Mouse (Mus musculus) right cerebral cortex, adult 2 months (tissue): ENCODE data around the gene Spred2.
A peak's percentile ranks its signal among the peaks of the same experiment; 100 is the strongest.
"Not testable (repeated sequence)": the region's sequence is repeated elsewhere in the genome, so short reads cannot be mapped to it uniquely, and the experiment has no call there.

Experiments
- DNase-seq, 2 experiments: peaks; one replicate each; pipeline ENCODE4 v3.0.0; 2021 to 2022; ENCODE audit warnings: low spot score in 2 of 2

The Spred2 gene

DNA sequence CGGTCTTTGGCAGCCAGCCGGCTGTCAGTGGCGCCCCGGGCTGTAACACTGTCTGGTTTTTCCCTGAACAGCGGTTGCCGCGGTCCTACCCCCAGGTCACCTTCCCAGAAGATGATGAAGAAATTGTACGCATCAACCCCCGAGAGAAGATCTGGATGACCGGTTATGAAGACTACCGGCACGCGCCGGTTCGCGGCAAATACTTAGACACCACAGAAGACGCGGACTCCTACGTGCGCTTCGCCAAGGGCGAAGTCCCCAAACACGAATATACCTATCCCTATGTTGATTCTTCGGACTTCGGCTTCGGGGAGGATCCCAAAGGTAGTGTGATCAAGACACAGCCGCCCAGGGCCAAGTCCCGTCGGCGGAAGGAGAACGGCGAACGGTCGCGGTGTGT is 96.5 kb downstream of the Spred2 start:
- DNase-seq, result no peak

DNA sequence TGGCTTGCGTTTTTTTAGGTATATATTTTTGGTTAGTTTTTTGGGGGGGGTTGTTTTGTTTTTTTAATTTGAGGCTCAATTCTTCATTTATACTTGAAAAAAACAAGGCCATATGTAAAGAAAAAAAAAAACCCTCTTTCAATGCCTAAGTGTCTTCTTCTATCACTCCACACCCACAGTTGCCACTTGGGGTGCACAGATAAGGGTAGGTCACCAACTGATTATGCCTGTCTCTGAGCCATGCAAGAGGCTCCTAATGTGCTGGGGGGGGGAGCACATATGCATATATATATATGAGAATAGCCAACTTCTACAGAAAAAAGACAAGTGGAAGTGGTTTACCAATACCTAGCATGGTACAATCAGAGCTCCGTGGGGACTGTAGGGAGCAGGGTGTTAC is 98.3 kb downstream of the Spred2 start:
- no peak for DNase-seq

DNA sequence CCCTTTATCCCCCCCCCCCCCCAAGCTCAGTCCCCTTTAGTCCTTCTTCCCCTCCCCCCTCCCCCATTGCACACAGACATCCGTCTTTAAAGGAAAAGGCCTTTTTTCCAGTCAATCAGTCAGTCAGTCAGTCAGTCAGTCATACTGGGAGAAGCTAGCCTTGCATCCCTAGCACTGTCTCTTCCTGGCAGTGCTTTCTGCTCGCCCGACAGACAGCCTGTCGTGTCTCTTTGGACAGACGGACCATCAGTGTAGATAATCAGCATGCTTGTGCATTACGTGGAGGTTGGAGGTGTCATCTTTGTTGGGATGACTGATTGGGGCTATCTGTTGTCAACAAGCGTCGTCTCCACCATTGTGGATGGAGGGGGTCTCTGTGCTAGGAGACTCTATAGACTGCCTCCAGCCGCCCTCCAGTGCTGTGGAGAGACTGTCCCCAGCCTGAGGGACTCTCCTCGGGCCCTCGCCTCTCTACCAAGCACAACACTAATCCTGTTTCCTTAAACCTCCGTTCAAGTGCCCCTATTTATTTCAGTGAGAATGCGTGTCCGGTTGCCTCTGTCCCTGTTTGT is 98.8 kb downstream of the Spred2 start:
- no peak for DNase-seq

DNA sequence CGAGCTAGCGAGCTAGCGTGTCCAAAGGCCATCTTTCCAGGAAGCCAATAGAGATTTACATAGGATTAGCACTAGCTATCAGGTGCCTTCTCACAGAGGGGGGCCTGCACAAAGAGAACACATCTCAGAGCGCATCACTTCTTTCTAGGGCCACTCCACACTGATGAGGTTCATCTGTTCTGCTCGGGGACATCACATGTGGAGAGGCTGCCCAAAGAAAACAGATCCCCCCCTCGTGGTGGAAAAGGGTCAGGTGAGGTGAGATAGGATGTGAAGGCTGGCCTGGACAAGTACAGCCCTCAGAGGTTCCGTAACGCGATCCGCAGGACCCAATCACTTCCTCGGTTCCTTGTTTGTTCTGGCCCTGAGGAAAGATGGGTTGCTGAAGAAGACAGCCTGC is 101.7 kb downstream of the Spred2 start:
- no peak for DNase-seq

DNA sequence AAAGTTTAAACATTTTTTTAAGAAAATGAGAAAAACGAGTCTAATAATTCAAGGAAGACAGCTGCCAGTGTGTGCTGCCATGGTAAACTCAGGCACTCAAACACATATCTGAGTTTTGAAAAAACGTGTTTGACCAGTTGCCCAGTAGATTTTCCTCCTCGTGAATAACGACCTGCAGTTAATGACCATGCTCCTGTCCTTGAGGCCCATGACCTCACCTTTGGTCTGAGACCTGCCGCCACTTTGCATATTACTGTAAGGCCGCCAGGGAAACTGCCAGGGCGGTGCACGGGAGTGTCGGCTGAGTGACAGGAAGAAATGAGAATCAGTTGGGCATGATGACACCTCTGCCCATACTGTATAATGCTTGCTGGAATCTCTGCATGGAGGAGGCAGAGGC is 103.5 kb downstream of the Spred2 start:
- DNase-seq, result no peak

DNA sequence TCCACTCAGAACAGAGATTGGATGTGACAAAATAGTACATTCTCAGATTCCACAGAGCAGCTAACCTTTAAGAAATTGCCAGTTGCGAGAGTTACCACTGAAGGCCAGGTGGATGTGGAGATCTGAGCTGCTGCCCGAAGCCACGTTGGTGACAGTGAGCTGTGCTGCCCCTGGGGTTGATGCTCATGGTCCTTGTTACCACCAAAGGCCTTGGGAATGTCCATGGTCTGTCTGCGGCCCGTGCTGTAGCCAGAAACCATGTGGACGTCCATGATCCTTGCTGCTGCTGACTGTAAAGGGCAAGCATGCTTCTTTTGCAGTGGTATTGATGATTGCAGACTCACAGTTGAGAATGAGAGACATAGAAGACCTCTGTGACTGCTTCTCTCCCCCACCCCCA is 104.2 kb downstream of the Spred2 start:
- DNase-seq, result no peak

DNA sequence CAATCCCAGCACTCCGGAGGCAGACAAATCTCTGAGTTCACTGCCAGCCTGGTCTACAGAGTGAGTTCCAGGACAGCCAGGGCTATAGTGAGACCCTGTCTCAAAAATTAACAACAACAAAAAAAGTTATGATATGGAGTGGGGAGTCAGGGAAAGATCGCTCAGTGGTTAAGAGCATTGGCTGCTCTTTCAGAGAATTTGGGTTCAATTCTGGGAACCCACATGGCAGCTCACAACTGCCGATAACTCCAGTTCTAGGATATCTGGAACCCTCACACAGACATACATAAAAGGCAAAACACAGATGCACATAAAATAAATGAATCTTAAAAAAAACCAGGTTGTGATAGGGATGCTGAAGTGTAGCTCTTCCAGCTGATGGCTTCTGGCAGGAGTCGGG is 104.8 kb downstream of the Spred2 start:
- DNase-seq, result no peak

DNA sequence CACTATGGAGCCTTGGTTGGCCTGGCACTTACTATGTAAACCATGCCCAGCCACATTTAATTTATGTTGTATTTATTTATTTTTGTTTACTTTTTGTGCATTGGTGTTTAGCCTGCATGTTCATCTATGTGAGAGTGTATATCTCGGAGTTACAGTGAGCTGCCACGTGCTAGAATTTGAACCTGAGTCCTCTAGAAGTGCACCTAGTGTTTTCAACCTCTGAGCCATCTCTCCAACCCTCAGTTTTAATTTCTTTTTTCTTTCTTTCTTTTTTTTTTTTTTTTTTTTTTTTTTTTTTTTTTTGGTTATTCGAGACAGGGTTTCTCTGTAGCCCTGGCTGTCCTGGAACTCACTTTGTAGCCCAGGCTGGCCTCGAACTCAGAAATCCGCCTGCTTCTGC is 106.8 kb downstream of the Spred2 start:
- not testable (repeated sequence) for DNase-seq

DNA sequence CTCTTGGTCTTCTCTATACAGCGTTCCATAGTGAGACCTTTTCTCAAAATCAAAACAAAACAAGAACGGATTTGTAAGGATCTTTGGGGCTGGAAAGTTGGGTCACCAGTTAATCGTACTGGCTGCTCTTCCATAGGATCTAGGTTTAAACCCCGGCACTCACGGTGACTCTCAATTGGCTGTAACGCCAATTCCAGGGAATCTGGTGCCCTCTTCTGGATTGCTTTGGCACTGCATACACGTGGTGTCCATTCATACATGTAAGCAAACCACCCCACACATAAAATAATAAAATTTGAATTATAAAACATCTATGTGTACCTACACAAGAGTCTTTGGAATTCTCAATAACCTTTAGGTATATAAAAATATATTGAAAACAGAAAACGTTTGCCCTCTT is 107.4 kb downstream of the Spred2 start:
- DNase-seq, result no peak

DNA sequence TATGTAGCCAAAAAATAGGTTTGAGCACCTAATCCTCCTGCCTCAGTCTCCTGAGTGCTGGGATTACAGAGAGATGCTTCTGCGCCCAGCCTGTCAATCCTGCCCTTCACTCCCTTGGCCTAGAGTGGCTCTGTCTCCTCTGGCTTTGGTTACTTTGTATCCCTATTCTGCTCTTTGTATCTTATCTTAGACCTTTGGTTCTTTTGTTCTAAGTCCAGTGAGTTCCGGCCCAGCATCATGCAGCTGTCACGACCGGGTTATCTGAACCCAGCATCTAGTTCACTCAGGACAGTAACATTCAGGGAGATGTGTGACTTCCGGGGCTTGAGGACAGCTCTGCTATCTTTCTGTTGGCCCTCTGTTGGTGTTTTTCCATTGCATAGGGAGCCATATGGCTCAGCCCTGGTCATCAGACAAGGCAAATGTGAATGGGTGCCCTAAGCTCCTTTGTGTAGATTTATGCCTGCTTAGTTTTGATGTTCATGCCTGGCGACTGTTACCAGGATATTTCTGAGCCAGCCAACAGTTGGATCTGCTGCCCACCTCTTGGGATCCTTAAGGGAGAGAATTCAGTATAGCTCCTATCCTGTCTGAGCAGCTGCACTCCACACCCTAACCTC is 109.5 kb downstream of the Spred2 start:
- peak in 1 of 2 experiments; percentile 47 for DNase-seq

DNA sequence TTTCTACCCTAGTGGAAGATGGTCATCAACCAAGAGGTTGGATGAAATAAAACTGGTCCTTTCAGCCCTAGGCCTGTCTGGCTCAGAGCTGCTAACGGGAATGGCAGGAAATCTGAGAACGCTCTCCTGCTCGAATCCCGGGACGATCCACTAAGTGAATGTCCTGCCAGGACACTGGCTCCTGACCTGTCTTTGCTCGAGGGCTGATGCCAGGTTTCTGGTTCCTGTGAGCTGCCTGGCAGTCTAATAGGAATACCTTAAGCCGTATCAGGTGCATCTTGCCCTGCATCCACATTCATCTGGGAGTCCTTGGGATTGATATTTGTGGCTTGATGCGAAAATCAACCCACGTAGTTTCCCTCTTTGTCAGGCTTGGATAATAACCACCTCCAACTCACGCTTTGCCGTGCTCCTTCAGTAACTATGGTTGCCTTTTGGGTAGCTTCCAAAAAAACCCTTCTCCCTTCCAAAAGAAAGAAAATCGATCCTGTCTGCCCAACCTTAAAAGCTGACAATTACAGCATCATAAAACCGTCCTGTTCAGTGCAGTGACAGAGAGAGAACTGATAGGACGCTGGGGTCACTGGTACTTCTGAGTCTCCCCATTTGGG is 110.3 kb downstream of the Spred2 start:
- DNase-seq, result peak in 1 of 2 experiments; percentile 40

DNA sequence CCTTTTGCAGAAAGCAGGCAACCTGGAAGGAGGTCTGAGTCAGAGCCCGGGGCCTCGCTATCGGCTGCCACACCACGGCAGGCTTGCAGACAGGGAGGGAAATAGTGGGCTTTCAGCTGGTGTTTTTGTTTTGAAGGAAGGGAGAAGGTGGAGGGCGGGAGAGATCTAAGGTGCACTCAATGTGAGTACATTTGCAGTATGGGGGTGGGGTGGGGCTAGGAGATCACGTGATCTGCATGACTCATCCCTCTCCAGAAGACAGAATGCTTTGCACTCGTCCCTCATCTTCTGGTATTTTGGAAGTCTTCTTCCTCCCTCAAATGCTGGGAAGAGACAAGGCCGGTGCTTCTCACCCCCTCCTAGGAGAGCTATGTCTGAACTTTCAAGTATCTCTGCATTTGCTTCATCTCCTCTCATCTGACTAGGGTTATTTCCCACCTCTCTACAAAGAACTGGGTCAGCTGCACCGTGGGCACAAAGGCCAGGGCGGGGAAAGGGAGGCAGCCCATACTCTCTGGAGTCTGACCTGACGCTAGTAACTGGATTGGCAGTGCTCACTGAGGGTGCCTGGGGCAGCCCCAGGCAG is 111.3 kb downstream of the Spred2 start:
- peak; percentile 77 to 79 for DNase-seq

DNA sequence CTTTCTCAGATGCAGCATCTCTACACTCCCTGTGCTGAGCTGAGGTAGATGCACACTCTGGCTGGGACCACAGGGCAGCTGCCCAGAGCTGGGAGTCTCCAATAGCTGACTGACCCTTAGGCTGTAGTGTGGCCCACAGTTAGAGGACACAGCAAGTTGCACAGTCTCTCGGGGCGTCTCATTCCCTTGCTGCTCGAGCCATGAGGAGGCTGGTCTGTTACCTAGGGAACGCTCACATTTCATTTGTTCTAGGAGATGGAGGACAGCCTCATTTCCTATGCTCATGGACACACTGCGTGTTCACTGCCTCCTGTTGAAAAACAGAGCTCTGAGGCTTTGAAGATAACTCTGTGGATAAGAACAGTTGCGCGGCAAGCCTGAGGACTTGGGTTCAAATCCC is 111.8 kb downstream of the Spred2 start:
- peak in 1 of 2 experiments; percentile 45 for DNase-seq

DNA sequence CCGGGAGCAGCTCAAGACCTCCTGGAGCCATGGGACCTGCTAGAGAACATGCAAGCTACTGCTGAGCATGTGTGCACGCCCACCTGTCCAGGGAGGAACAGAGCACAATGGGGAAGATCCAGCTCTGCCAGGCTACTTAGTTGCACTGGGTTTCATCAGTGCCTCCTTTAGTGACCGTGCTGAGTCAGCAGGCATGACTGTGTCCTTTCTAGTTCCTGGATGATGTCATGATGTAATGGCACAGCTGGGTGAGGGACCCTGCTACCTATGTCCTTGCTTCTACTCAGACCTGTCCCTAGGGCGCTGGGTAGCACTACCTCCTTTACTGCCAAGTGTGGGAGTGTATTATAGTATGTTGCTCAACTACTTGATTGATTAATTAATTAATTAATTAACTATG is 113.6 kb downstream of the Spred2 start:
- no peak for DNase-seq

DNA sequence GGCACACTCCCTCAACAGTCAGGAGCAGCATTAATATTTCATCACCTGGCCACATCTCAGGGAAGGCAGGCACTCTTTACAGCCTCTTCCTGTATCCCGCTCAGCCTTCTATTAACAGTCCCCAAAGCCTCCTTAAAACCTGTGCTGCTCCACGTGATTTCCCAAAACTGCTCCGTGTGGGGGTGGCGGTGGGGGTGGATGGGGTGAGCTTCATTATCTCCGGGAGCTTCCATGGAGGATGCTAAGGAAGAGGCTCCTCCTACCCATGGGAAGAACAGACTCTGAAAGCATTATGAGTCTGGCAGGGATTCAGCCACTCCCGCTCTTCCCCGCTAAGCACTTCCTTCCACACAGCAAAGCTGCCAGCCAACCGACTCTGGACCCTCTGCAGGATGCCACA is 114.5 kb downstream of the Spred2 start:
- peak; percentile 66 to 78 for DNase-seq

DNA sequence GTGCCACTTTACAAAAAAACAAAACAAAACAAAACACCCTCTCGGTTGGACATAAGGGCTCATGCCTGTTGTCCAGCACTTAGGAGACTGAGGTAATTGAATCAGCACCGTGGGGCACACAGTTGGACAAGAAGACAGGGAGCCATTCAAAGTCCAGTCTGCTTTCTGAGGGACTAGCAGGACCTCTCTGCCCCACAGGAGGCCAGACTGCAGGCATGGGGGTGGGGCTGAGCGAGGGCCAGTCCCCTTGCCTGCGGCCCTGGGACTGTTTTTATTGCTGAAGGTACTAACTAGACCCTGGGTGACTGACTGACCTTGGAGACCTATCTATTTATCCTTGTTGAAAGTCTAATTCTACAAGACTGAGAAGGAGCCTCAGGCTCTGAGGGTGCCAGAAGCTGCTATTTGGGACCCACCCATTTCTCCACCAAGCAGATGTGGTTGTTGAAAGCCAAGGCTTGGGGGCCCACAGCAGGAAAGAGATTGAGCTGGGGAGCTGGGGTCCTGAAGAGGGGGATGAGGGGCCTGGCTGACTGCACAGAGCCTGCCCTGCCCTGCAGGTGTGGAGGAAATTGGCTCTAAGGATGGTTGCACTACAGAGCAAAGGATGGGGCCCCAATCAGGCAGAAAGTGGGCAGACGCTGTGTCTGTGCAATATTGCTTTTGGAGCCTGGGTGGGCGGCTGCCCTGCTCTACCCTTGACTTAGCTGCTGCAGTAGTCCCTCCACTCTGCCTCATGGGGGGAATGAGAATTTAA is 117.2 kb downstream of the Spred2 start:
- DNase-seq, result no peak

DNA sequence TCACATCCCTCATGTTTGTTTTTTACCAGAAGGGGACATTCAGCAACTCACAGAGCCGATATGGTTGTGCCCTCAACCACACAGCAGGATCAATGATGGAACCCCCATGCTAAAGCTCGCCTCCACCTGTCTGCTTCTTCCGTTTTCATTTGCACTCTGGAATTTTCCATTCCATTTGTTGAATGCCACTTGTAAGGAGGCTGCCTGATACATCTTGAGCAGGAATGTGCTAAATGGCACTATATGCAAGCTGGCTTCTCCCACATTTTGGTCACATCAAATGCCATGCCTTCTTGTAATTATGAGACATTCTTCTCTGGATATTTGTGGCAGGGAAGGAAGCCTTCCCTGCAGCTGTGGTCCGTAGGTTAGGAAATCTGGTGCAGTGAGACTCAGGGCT is 117.9 kb downstream of the Spred2 start:
- peak in 1 of 2 experiments; percentile 53 for DNase-seq

DNA sequence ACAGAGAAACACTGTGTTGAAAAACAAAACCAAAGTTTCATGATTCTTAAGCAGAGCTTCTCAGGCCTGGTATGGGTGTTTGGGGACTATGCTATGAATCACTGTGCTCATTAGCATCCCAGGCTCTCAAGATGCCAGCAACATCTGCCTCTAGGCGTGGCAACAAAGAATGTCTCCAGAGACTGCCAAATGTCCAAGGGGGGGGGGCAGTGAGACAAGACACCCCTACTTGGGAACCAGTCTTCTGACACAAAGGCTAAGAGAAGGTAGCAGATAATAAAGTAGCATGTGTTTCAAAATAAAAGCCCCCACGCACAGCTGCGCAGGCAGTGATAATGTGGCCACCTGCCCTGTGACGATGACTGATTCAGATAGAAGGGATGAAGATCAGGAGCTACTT is 119.1 kb downstream of the Spred2 start:
- peak in 1 of 2 experiments; percentile 47 for DNase-seq

DNA sequence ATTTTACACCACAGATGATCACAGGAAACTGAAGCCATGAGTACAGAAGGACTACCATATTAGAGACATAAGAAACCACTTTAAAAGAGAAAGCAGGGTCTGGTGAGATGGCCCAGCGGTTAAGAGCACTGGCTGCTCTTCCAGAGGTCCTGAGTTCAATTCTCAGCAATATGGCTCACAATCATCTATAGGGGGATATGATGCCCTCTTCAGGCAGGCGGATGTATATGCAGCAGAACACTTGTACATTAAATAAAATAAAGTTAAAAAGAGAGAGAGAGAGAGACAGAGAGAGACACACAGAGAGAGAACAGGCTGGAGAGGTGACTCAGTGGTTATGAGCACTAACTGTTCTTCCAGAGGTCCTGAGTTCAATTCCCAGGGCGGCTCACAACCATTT is 121.4 kb downstream of the Spred2 start:
- no peak for DNase-seq

DNA sequence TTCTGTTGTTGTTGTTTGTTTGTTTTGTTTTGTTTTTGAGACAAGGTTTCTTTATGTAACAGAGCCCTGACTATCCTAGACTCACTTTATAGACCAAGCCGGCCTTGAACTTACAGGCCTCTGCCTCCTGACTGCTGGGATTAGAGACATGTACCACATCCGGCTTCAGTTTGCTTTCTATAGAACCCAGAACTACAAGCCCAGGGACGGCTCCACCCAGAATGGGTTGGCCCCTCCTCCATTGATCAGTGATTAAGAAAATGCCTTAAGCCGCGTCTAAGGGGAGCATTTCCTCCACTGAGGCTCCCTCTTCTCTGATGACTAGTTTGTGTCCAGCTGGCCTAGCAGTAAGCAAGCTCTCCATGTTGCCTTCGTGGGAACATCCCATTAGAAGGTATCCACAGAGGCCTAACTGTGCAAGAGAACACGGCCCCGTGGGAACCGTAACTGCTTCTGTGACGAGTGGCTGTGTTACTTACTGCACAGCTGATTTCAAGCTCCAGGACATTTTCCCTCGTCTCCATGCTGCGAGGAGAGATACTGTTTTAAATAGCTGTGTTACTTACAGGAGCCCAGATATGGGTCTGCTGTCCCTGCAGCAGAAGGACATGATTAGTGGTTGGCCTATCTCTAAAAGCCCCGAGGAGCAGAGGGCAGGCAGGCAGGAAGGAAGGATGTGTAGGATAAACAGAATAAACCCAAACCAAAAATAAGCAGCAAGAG is 128.8 kb downstream of the Spred2 start:
- DNase-seq, result no peak

DNA sequence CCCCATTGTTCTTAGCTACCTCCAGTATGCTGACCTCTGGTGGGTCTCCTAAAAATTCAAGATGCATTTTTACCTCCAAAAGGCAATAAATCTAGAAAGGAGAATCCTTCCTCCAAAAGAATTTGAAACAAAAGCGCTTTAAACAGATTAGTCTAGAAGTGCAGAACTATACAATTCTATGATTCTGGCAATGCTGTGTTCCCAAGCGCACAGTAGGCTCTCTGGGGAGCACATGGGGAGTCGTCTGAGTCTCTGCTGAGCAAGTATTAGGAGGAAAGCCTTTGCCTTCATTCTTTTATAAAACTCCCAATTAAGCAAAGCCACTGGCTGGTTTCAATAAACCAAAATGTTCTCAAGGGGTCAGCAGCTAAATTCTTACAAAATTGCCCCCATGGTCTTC is 129.8 kb downstream of the Spred2 start:
- no peak for DNase-seq

DNA sequence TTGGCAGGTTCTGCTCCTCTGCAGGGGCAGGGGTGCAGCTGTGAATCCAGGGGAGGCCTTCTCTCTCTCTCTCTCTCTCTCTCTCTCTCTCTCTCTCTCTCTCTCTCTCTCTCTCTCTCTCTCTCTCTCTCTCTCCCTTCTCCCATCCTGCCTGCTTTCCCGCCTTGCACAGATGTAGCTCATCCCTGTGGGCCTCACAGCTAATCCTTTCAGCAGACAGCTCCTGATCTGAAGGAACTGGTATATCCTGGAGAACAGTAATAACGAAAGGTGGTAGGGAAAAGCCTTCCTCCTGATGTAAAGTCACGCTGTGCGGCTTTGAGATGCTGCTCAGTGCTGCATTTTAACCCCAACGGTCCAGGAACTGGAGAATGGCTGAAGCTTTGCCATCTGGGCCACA is 130.4 kb downstream of the Spred2 start:
- DNase-seq, result no peak
